Mouse (Mus musculus) layer of hippocampus, postnatal 14 days (tissue): Measurements from ENCODE around the gene Rab35. TPM values are rescaled to one million over a fixed set of nuclear protein-coding genes. Genes with fewer than 3 reads are reported as not detected.
A peak's percentile ranks its signal among the peaks of the same experiment; 100 is the strongest.

ENCODE experiments used
- DNase-seq, 2 experiments: peaks; one replicate each; pipeline ENCODE4 v3.0.0; 2021 to 2022; ENCODE audit warnings: low spot score in 2 of 2, mixed read lengths in 1 of 2
- long read RNA-seq, 2 experiments: library from polyadenylated mRNA; stranded (forward); transcript quantifications; one replicate each; pipeline ENCODE4 v2.0.0; 2021
- total RNA-seq, 2 experiments: library from RNA; stranded (reverse); gene quantifications; 2 replicates each; pipeline ENCODE4 v1.2.3; 2021

Gene Rab35
- total RNA-seq, result 10 to 100 TPM; 81.3 to 88.6 TPM
- long read RNA-seq, experiment 1, transcript Rab35-201 (6 exons, 2,820 nt), result major isoform, 28 of 36 reads
- long read RNA-seq, experiment 1, partial matches to known transcripts, result 7 of 36 reads
- long read RNA-seq, experiment 1, other reads (novel, unspliced or antisense), result 0 of 36 reads
- long read RNA-seq, experiment 2, transcript Rab35-201 (6 exons, 2,820 nt), result major isoform, 26 of 31 reads
- long read RNA-seq, experiment 2, partial matches to known transcripts, result 4 of 31 reads
- long read RNA-seq, experiment 2, other reads (novel, unspliced or antisense), result 0 of 31 reads

GRCm38 (mm10) chr5:115631505-115632357 is at the start of gene Rab35:
TSS of gene Rab35 (plus strand) at chr5:115631908.
- peak; percentile 89 to 94 for DNase-seq

- no peak for DNase-seq
These were observed 46.1 kb upstream of the Rab35 start for GRCm38 (mm10) chr5:115585616-115586015.

- DNase-seq, result no peak
These were observed 45.5 kb upstream of the Rab35 start for GRCm38 (mm10) chr5:115586166-115586565.

- no peak for DNase-seq
These were observed 44.9 kb upstream of the Rab35 start for GRCm38 (mm10) chr5:115586780-115587179.

GRCm38 (mm10) chr5:115591028-115591427 is 40.7 kb upstream of the Rab35 start:
- no peak for DNase-seq

- no peak for DNase-seq
These were observed 40.2 kb upstream of the Rab35 start for GRCm38 (mm10) chr5:115591506-115591905.

GRCm38 (mm10) chr5:115603561-115603960 is 28.1 kb upstream of the Rab35 start:
- no peak for DNase-seq

GRCm38 (mm10) chr5:115611566-115611965 is 20.1 kb upstream of the Rab35 start:
- no peak for DNase-seq

GRCm38 (mm10) chr5:115613332-115613731 is 18.4 kb upstream of the Rab35 start:
- DNase-seq, result no peak

GRCm38 (mm10) chr5:115614948-115615347 is 16.8 kb upstream of the Rab35 start:
- no peak for DNase-seq

GRCm38 (mm10) chr5:115619690-115620089 is 12.0 kb upstream of the Rab35 start:
- no peak for DNase-seq

- no peak for DNase-seq
These were observed 9.0 kb upstream of the Rab35 start for GRCm38 (mm10) chr5:115622686-115623085.

GRCm38 (mm10) chr5:115623694-115624440 is 7.8 kb upstream of the Rab35 start:
- peak; percentile 41 to 46 for DNase-seq

GRCm38 (mm10) chr5:115626237-115626886 is 5.3 kb upstream of the Rab35 start:
- DNase-seq, result no peak

GRCm38 (mm10) chr5:115628083-115628482 is 3.6 kb upstream of the Rab35 start:
- no peak for DNase-seq

GRCm38 (mm10) chr5:115629672-115630071 is 2.0 kb upstream of the Rab35 start:
- DNase-seq, result no peak

- no peak for DNase-seq
These were observed 1.4 kb upstream of the Rab35 start for GRCm38 (mm10) chr5:115630291-115630690.

- DNase-seq, result no peak
These were observed 628 bp downstream of the Rab35 start for GRCm38 (mm10) chr5:115632358-115632714.

- DNase-seq, result no peak
These were observed 1.4 kb downstream of the Rab35 start for GRCm38 (mm10) chr5:115633060-115633459.

- DNase-seq, result no peak
These were observed 2.3 kb downstream of the Rab35 start for GRCm38 (mm10) chr5:115634046-115634445.

- no peak for DNase-seq
These were observed 3.8 kb downstream of the Rab35 start for GRCm38 (mm10) chr5:115635536-115635935.
